Mouse (Mus musculus): ENCODE results near the gene Dmd.
A peak's percentile ranks its signal among the peaks of the same experiment; 100 is the strongest.

The Dmd gene

GRCm38 (mm10) chrX:85073602-85074001, 2124.9 kb downstream of the Dmd start:
- DNase-seq = no peak

DNA sequence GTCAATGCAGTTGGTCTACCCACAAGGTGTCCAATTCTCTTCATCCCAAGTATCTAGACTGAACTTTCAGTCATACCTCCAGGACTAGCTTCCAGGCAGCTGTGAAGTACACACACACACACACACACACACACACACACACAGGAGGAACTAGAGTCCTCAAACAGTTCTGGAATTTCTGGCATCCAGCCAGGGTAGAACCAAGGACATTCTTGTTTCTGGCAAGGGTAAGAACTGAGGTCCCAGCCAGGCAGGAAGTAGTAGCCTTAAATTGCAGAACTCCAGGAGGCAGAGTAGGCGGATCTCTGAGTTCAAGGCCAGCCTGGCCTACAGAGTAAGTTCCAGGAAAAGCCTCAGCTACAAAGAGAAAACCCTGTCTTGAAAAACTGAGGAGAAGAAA, 2128.2 kb downstream of the Dmd start:
- no peak for DNase-seq

- no peak for DNase-seq
These were observed 2128.9 kb downstream of the Dmd start for GRCm38 (mm10) chrX:85077605-85078004.

DNA sequence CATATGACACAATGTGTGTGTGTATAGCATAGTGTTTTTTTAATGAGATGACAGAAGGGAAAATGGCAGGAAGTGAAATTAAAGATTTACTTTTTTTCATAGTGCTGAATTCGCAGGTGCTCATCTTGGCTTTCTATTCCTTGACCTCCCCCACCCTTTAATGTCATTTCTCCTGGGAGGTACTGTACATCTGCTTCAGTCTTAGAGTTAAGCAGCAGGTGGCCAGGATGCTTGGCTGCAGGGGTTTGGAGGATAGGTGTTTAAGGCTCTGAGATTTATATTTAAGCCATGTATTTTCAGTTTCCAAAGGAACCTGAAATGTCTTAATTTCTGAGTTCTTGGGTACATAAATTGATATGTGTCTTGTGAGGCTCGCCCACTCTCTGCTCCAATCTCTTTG, 2130.5 kb downstream of the Dmd start:
- no peak for DNase-seq

- peak in 1 of 2 experiments; percentile 5 for DNase-seq
These were observed 2135.8 kb downstream of the Dmd start for GRCm38 (mm10) chrX:85084237-85085153.

DNA sequence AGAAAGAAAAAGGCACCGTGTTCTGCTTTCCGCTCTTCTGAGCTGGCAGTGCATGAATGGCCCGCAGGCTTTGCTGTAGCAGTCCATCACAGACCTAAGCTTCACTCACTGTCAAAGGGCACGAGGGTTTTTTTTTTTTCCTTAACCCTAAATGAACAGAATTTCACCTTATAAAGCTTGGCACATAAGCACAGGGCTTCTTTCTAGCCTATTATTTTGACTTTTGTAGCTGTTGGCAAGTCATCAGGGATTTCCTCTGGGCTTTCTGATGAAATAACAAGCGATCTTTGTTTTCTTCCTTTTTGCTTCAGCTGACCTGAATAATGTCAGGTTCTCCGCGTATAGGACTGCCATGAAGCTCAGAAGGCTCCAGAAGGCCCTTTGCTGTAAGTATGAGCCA, 2140.8 kb downstream of the Dmd start:
- no peak for DNase-seq

- DNase-seq = no peak
These were observed 2144.7 kb downstream of the Dmd start for GRCm38 (mm10) chrX:85093354-85093753.

GRCm38 (mm10) chrX:85098691-85099090, 2150.0 kb downstream of the Dmd start:
- DNase-seq = no peak

DNA sequence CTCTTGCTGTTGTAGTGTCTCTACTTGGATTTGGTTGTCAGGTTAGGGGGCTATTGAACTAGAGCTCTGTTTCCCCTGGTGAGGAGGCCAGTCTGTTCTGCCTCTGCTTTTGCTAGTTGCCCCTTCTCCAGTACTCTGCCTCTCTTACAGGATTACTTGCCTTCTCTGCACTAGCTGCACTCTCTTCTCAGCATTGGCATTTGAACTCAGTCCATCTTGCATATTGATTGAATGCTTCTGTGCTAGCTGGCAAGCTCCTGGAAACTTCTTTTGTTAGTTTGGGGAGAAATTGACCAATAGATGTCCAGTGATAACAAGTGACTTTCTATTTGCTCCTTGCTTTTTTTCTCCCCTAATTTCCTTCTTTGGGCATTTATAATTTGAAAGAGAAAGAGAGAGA, 2163.7 kb downstream of the Dmd start:
- DNase-seq = no peak

- no peak for DNase-seq
These were observed 2184.0 kb downstream of the Dmd start for GRCm38 (mm10) chrX:85132706-85133105.

- no peak for DNase-seq
These were observed 2188.6 kb downstream of the Dmd start for GRCm38 (mm10) chrX:85137293-85137692.

- DNase-seq = no peak
These were observed 2222.6 kb downstream of the Dmd start for GRCm38 (mm10) chrX:85171264-85171663.

DNA sequence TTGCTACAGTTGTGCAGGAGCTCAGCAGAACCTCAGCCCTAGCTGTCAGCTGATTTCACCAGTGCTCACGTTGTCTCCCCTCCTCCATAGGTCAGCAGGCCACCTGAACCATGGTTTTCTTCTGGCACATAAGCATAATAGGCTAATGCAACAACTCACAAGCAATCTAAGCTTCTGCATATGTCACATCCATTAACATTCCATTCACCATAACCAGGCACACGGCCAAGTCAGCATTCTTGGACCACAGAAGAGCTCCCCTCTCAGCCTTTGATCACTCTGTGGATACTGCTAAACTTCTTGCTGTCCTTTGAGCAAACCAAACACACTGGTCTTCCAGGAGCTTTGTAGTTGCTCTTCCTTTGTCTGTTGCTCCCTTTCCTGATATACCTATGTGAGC, 2238.9 kb downstream of the Dmd start:
- DNase-seq = no peak

GRCm38 (mm10) chrX:85193856-85194255, 2245.2 kb downstream of the Dmd start:
- DNase-seq = no peak

GRCm38 (mm10) chrX:85197688-85198087, 2249.0 kb downstream of the Dmd start:
- DNase-seq = no peak

GRCm38 (mm10) chrX:85199398-85199797, 2250.7 kb downstream of the Dmd start:
- DNase-seq = no peak

- DNase-seq = no peak
These were observed 2258.3 kb downstream of the Dmd start for GRCm38 (mm10) chrX:85207001-85207400.

DNA sequence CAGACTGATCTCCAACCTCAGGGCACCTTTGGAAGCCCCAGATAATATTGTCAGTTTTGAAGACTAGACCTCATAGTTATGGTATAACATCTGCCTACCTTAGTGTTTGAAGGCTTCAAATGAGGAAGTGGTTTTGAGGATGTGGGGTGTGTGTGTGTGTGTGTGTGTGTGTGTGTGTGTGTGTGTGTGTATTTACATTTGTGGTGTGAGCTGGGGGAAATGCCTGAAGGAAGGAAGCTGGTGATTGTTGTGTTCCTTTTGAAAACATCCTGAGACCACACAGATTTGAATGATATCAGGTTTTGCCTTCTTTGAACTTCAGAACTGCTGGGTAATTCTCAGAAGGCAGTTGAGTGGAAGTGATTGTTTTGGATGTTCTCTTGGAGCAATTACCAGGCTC, 2278.2 kb downstream of the Dmd start:
- DNase-seq = no peak

- DNase-seq = no peak
These were observed 2300.7 kb downstream of the Dmd start, which contains the start of gene Fthl17a for GRCm38 (mm10) chrX:85249379-85249778. TSS of gene Fthl17a (plus strand) at chrX:85249679.

Data from cerebellum, adult 18-20 months (tissue).